Mouse (Mus musculus): ENCODE measurements around the gene Sugp2. TPM values are rescaled to one million over a fixed set of nuclear protein-coding genes. Genes with fewer than 3 reads are reported as not detected.

Sugp2 gene
- 23.7 and 33.0 TPM in 2 replicates for polyA plus RNA-seq (2014; fragmentation: Nextera tagmentation; extraction: Ambion mirVana)

DNA sequence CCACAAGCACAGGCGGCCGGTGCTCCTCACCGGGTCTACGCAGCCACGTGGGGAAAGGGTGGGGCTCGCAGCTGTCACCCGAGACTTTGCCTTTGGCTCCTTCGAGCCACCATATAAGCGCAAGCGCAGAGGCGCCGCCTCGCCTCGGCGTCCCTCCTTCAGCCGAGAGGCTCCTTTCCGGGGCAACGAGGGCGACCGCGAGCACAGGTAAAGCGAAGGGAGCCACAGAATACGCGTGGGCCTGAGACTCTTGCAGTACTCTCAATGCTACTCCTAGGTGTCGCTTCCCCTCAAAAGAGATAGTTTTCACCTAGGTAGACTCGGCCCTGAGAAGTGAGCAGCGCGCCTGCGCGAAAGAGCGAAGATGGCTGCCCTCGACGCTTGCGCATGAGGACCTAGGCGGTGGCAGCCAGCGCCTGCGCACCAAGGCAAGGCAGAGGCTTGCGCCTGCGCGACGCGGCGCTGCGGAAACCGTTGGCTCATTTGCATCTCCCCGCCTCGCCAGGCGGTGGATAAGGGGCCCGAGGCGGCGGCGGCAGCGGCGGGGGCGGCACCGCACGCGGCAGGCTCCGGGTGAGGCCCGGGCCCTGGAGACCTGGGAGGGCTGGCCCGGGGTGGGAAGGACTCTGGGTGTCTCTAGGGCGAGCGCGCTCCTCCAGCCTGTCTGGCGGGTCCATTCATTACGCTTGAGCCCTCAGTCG is at the start of gene Sugp2, which contains the start of gene Armc6:
TSS of gene Sugp2 (plus strand) at position 147 of the 701 bp plus-strand sequence.
TSS of gene Armc6 (minus strand) at position 387 of the 701 bp plus-strand sequence.
- Histone ChIP-seq H3K9me3 (ENCODE audit: control insufficient read depth, low read length) (no peaks in the 10 kb centered on the region), H3K4me3 (ENCODE audit: low read length) (peak within 1 kb of the TSS; percentile 62), H3K4me2 (replicated peaks; ENCODE audit: low read depth, low read length) (peak within 1 kb of the TSS; percentile 93), H3K27me3 (ENCODE audit: control insufficient read depth, insufficient read depth, low read length) (no peaks in the 10 kb centered on the region), H3K4me1 (ENCODE audit: control insufficient read depth, insufficient read depth, low read length) (peaks cover 17% of the 10 kb centered on the region; the same call in 1 of the 2 replicates), H3K9ac (ENCODE audit: low read depth, low read length) (peak within 1 kb of the TSS; percentile 85), H3K27ac (ENCODE audit: low read depth, low read length) (peak within 1 kb of the TSS; percentile 92), H3K36me3 (ENCODE audit: control insufficient read depth, insufficient read depth, low read length) (peaks cover 43% of the 10 kb centered on the region)
- under 1% methylated on average over 65 of the region's 67 CpGs for WGBS
- peak; percentile 97 for ATAC-seq (ENCODE audit: low FRiP score, low TSS enrichment)

DNA sequence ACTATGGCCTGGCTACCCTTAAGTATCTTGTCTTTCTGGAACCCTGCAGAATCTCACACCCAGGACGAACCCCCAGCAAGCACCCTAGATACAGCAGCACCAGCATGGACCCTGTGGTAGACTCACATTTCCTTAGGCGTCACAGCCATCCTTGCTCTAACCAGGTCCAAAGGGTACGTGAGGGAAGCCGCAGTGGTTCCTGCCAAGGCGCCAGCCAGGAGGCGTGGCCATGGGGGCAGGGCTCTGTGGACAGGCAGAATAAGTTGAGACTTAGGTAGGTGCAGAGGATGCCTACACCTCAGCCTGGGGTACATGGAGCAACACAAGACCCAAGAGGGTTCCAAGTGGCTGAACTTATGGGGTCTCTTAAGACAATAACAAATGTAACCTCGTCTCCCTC is 45.3 kb upstream of the Sugp2 start:
- Histone ChIP-seq H3K4me2 (replicated peaks; ENCODE audit: low read depth, low read length) (no peak overlapping the region), H3K4me3 (ENCODE audit: low read length) (no peak overlapping the region), H3K4me1 (ENCODE audit: control insufficient read depth, insufficient read depth, low read length) (no peaks in the 10 kb centered on the region), H3K27me3 (ENCODE audit: control insufficient read depth, insufficient read depth, low read length) (no peaks in the 10 kb centered on the region), H3K27ac (ENCODE audit: low read depth, low read length) (no peak overlapping the region), H3K36me3 (ENCODE audit: control insufficient read depth, insufficient read depth, low read length) (no peaks in the 10 kb centered on the region), H3K9me3 (ENCODE audit: control insufficient read depth, low read length) (no peaks in the 10 kb centered on the region), H3K9ac (ENCODE audit: low read depth, low read length) (no peak overlapping the region)
- ATAC-seq (ENCODE audit: low FRiP score, low TSS enrichment), result no peak
- WGBS, result 74% methylated on average over 7 of the region's 7 CpGs

DNA sequence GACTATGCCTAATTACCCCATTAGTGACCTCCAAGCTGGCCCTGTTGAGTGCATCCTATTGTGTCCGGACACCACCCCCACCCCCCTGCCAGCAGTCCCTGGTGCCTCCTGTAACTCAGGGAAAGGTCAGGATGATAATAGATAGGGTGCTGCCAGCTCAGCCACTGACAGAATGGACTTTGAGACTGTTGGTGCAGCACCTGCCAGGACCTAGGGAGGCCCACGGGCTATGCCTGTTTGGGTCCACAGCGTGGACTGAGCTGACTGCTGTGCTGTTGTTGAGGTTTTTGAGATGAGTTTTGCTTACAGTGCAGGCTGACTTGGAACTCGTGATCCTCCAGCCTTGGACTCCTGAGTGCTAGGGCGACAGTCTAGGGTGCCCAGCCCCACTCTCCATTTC is 40.8 kb upstream of the Sugp2 start:
- no peaks in the 10 kb centered on the region for H3K36me3 ChIP-seq (ENCODE audit: control insufficient read depth, insufficient read depth, low read length)
- no peaks in the 10 kb centered on the region for H3K9me3 ChIP-seq (ENCODE audit: control insufficient read depth, low read length)
- H3K27ac ChIP-seq (ENCODE audit: low read depth, low read length), result no peak overlapping the region
- 68% methylated on average over 5 of the region's 5 CpGs for WGBS
- no peak for ATAC-seq (ENCODE audit: low FRiP score, low TSS enrichment)
- no peak overlapping the region for H3K4me3 ChIP-seq (ENCODE audit: low read length)
- H3K4me1 ChIP-seq (ENCODE audit: control insufficient read depth, insufficient read depth, low read length), result no peaks in the 10 kb centered on the region
- no peaks in the 10 kb centered on the region for H3K27me3 ChIP-seq (ENCODE audit: control insufficient read depth, insufficient read depth, low read length)
- no peak overlapping the region for H3K9ac ChIP-seq (ENCODE audit: low read depth, low read length)
- H3K4me2 ChIP-seq (replicated peaks; ENCODE audit: low read depth, low read length), result no peak overlapping the region

- no peaks in the 10 kb centered on the region for H3K27me3 ChIP-seq (ENCODE audit: control insufficient read depth, insufficient read depth, low read length)
- no peaks in the 10 kb centered on the region for H3K4me1 ChIP-seq (ENCODE audit: control insufficient read depth, insufficient read depth, low read length)
- no peak overlapping the region for H3K27ac ChIP-seq (ENCODE audit: low read depth, low read length)
- H3K9ac ChIP-seq (ENCODE audit: low read depth, low read length), result no peak overlapping the region
- H3K4me2 ChIP-seq (replicated peaks; ENCODE audit: low read depth, low read length), result no peak overlapping the region
- no peak overlapping the region for H3K4me3 ChIP-seq (ENCODE audit: low read length)
- WGBS, result 88% methylated on average over 3 of the region's 3 CpGs
- H3K9me3 ChIP-seq (ENCODE audit: control insufficient read depth, low read length), result no peaks in the 10 kb centered on the region
- H3K36me3 ChIP-seq (ENCODE audit: control insufficient read depth, insufficient read depth, low read length), result no peaks in the 10 kb centered on the region
- no peak for ATAC-seq (ENCODE audit: low FRiP score, low TSS enrichment)
These were observed 39.8 kb upstream of the Sugp2 start for GRCm38 (mm10) chr8:70194191-70194590.

- no peaks in the 10 kb centered on the region for H3K9me3 ChIP-seq (ENCODE audit: control insufficient read depth, low read length)
- 76% methylated on average over 2 of the region's 2 CpGs for WGBS
- no peak overlapping the region for H3K4me2 ChIP-seq (replicated peaks; ENCODE audit: low read depth, low read length)
- no peak overlapping the region for H3K4me3 ChIP-seq (ENCODE audit: low read length)
- H3K36me3 ChIP-seq (ENCODE audit: control insufficient read depth, insufficient read depth, low read length), result no peaks in the 10 kb centered on the region
- H3K27ac ChIP-seq (ENCODE audit: low read depth, low read length), result no peak overlapping the region
- ATAC-seq (ENCODE audit: low FRiP score, low TSS enrichment), result no peak
- no peak overlapping the region for H3K9ac ChIP-seq (ENCODE audit: low read depth, low read length)
- no peaks in the 10 kb centered on the region for H3K27me3 ChIP-seq (ENCODE audit: control insufficient read depth, insufficient read depth, low read length)
- no peaks in the 10 kb centered on the region for H3K4me1 ChIP-seq (ENCODE audit: control insufficient read depth, insufficient read depth, low read length)
These were observed 38.3 kb upstream of the Sugp2 start for GRCm38 (mm10) chr8:70195762-70196161.

DNA sequence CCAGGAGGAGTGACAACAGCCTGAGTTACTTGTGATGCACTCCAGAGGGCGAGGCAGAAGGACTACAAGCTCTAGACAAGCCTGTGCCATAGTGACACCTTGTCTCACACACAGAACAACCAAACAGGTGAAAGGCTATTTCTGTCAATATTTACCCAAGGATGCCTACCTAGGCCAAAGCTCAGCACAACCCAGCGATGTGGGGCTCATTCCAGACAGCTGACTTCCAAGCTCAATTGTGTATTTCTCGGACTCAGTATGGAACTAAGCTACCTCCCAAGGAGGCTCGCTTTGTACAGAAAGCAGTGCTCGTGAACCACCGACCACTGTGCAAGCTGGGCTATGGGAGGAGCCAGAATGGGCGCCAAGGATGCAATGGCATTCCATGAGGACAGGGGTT is 36.4 kb upstream of the Sugp2 start:
- Histone ChIP-seq H3K4me3 (ENCODE audit: low read length) (no peak overlapping the region), H3K27me3 (ENCODE audit: control insufficient read depth, insufficient read depth, low read length) (no peaks in the 10 kb centered on the region), H3K4me2 (replicated peaks; ENCODE audit: low read depth, low read length) (no peak overlapping the region), H3K27ac (ENCODE audit: low read depth, low read length) (no peak overlapping the region), H3K36me3 (ENCODE audit: control insufficient read depth, insufficient read depth, low read length) (no peaks in the 10 kb centered on the region), H3K4me1 (ENCODE audit: control insufficient read depth, insufficient read depth, low read length) (no peaks in the 10 kb centered on the region), H3K9ac (ENCODE audit: low read depth, low read length) (no peak overlapping the region), H3K9me3 (ENCODE audit: control insufficient read depth, low read length) (no peaks in the 10 kb centered on the region)
- 62% methylated on average over 7 of the region's 7 CpGs for WGBS
- ATAC-seq (ENCODE audit: low FRiP score, low TSS enrichment), result no peak

GRCm38 (mm10) chr8:70200098-70200681 is 33.8 kb upstream of the Sugp2 start:
- H3K9ac ChIP-seq (ENCODE audit: low read depth, low read length), result no peak overlapping the region
- no peaks in the 10 kb centered on the region for H3K27me3 ChIP-seq (ENCODE audit: control insufficient read depth, insufficient read depth, low read length)
- WGBS, result 55% methylated on average over 5 of the region's 5 CpGs
- H3K9me3 ChIP-seq (ENCODE audit: control insufficient read depth, low read length), result no peaks in the 10 kb centered on the region
- no peaks in the 10 kb centered on the region for H3K36me3 ChIP-seq (ENCODE audit: control insufficient read depth, insufficient read depth, low read length)
- H3K4me3 ChIP-seq (ENCODE audit: low read length), result no peak overlapping the region
- H3K4me1 ChIP-seq (ENCODE audit: control insufficient read depth, insufficient read depth, low read length), result no peaks in the 10 kb centered on the region
- peak; percentile 18; the same call in 1 of the 2 replicates for ATAC-seq (ENCODE audit: low FRiP score, low TSS enrichment)
- no peak overlapping the region for H3K4me2 ChIP-seq (replicated peaks; ENCODE audit: low read depth, low read length)
- no peak overlapping the region for H3K27ac ChIP-seq (ENCODE audit: low read depth, low read length)

DNA sequence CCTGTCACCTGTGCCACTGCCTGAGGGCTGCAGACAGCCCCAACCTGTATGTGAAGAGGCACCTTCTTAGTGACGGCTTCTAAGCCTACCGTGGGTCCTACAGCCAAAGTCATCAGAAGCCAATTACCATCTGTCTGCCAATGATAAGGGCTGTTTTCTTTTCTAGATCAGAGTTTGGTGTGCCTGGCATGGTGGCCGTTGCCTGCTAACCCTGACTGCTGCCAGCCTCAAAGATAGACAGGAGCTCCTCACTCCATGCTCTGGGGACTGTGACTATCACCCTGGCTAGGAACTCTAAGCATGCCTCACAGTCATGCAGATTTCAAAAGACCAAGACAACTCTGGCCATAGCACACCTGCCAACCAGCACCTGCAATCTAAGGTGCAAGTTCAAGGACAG is 32.6 kb upstream of the Sugp2 start:
- Histone ChIP-seq H3K27ac (ENCODE audit: low read depth, low read length) (no peak overlapping the region), H3K9ac (ENCODE audit: low read depth, low read length) (no peak overlapping the region), H3K9me3 (ENCODE audit: control insufficient read depth, low read length) (no peaks in the 10 kb centered on the region), H3K4me3 (ENCODE audit: low read length) (no peak overlapping the region), H3K4me2 (replicated peaks; ENCODE audit: low read depth, low read length) (no peak overlapping the region), H3K27me3 (ENCODE audit: control insufficient read depth, insufficient read depth, low read length) (no peaks in the 10 kb centered on the region), H3K4me1 (ENCODE audit: control insufficient read depth, insufficient read depth, low read length) (no peaks in the 10 kb centered on the region), H3K36me3 (ENCODE audit: control insufficient read depth, insufficient read depth, low read length) (no peaks in the 10 kb centered on the region)
- 75% methylated on average over 3 of the region's 3 CpGs for WGBS
- ATAC-seq (ENCODE audit: low FRiP score, low TSS enrichment), result no peak

- Histone ChIP-seq H3K4me3 (ENCODE audit: low read length) (no peak overlapping the region), H3K27ac (ENCODE audit: low read depth, low read length) (no peak overlapping the region), H3K36me3 (ENCODE audit: control insufficient read depth, insufficient read depth, low read length) (no peaks in the 10 kb centered on the region), H3K9me3 (ENCODE audit: control insufficient read depth, low read length) (no peaks in the 10 kb centered on the region), H3K4me1 (ENCODE audit: control insufficient read depth, insufficient read depth, low read length) (no peaks in the 10 kb centered on the region), H3K9ac (ENCODE audit: low read depth, low read length) (no peak overlapping the region), H3K27me3 (ENCODE audit: control insufficient read depth, insufficient read depth, low read length) (no peaks in the 10 kb centered on the region), H3K4me2 (replicated peaks; ENCODE audit: low read depth, low read length) (no peak overlapping the region)
- 70% methylated on average over 4 of the region's 4 CpGs for WGBS
- ATAC-seq (ENCODE audit: low FRiP score, low TSS enrichment), result no peak
These were observed 31.0 kb upstream of the Sugp2 start for GRCm38 (mm10) chr8:70203072-70203471.
